Mouse (Mus musculus) liver, embryonic 11.5 days (tissue): Measurements from ENCODE around the gene Tvp23b. TPM values are rescaled to one million over a fixed set of nuclear protein-coding genes. Genes with fewer than 3 reads are reported as not detected.

ENCODE experiments used
- ATAC-seq: fragments of 200-750 bp; cut with Nextera tagmentation; replicated peaks from 2 replicates; pipeline ENCODE4 v1.8.0; 2017; ENCODE audit warnings: moderate number of reproducible peaks, mild to moderate bottlenecking, moderate TSS enrichment, moderate library complexity; ENCODE audit not compliant: low FRiP score
- DNase-seq: peaks from one replicate; pipeline ENCODE4 v3.0.0-alpha.2; 2017; ENCODE audit warnings: low spot score
- H3K27ac ChIP-seq: fragments of 300-500 bp; sonication (generic); 2 replicates; pipeline ENCODE4 v1.5.1; 2014; ENCODE audit warnings: mild to moderate bottlenecking, low read depth, low read length, control low read depth
- H3K27me3 ChIP-seq: fragments of 300-500 bp; sonication (generic); replicated peaks from 2 replicates; pipeline ENCODE4 v1.6.1; 2014; ENCODE audit warnings: low read length, mixed read lengths; ENCODE audit not compliant: control insufficient read depth, insufficient read depth
- H3K36me3 ChIP-seq: fragments of 300-500 bp; sonication (generic); 2 replicates; pipeline ENCODE4 v1.6.1; 2014; ENCODE audit warnings: mild to moderate bottlenecking, low read length, moderate library complexity, mixed read lengths; ENCODE audit not compliant: control insufficient read depth, insufficient read depth
- H3K4me1 ChIP-seq: fragments of 300-500 bp; sonication (generic); replicated peaks from 2 replicates; pipeline ENCODE4 v1.6.1; 2014; ENCODE audit warnings: low read length, mixed read lengths; ENCODE audit not compliant: control insufficient read depth, insufficient read depth
- H3K4me2 ChIP-seq: fragments of 300-500 bp; sonication (generic); 2 replicates; pipeline ENCODE4 v1.6.1; 2014; ENCODE audit warnings: mild to moderate bottlenecking, control low read depth, moderate library complexity
- H3K4me3 ChIP-seq: fragments of 300-500 bp; sonication (generic); 2 replicates; pipeline ENCODE4 v1.5.1; 2014; ENCODE audit warnings: low read depth, low read length, control low read depth
- H3K9ac ChIP-seq: fragments of 300-500 bp; sonication (generic); 2 replicates; pipeline ENCODE4 v1.6.1; 2014; ENCODE audit warnings: low read depth, low read length, control low read depth
- H3K9me3 ChIP-seq: fragments of 300-500 bp; sonication (generic); 2 replicates; pipeline ENCODE4 v1.6.1; 2016; ENCODE audit warnings: low read length, inconsistent platforms, mixed read lengths; ENCODE audit not compliant: control insufficient read depth
- WGBS: fragments of 180-500 bp; shearing (Covaris S2); extraction: QIAGEN DNeasy Blood & Tissue Kit; methylation state at CpG from one replicate; pipeline ENCODE4 v1.1.7; 2014; 5-methylcytosine and 5-hydroxymethylcytosine counted together
- polyA plus RNA-seq: library from polyadenylated mRNA; unstranded; fragments of >200 nt; fragmentation: Nextera tagmentation; extraction: Ambion mirVana; gene quantifications from 2 replicates; pipeline ENCODE4 v1.2.1, GENCODE M21; 2014

The Tvp23b gene
- polyA plus RNA-seq, 1 experiment from 2014 or later: 49.1 TPM

DNA sequence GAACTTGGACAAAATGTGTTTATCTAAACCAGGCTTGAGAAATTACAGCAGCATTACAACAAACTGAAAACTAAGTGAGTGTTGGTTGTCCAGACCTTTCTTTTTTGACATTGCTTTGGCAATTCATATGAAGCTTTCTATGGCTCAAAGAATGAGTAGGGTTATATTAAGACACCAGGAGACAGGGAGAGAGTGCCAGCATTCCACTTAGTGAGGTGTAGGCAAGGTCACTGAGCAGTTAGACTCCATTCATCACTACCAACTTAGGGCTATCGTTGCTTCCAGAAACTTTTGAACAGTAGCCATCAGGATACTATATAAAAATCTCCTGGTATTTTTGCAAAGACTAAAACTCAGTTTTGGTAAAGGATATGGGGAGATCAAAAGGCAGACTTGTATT, 1.9 kb upstream of the Tvp23b start:
- H3K36me3 ChIP-seq: no peaks in the 10 kb centered on the region
- H3K9ac ChIP-seq: no peak overlapping the region
- ATAC-seq: no peak
- WGBS: 79% methylated on average over 1 of the region's 1 CpGs
- H3K4me2 ChIP-seq: no peak overlapping the region
- no peaks in the 10 kb centered on the region for H3K9me3 ChIP-seq
- H3K4me1 ChIP-seq: peaks cover 3% of the 10 kb centered on the region
- no peak overlapping the region for H3K4me3 ChIP-seq
- no peaks in the 10 kb centered on the region for H3K27me3 ChIP-seq
- no peak overlapping the region for H3K27ac ChIP-seq
- no peak for DNase-seq

DNA sequence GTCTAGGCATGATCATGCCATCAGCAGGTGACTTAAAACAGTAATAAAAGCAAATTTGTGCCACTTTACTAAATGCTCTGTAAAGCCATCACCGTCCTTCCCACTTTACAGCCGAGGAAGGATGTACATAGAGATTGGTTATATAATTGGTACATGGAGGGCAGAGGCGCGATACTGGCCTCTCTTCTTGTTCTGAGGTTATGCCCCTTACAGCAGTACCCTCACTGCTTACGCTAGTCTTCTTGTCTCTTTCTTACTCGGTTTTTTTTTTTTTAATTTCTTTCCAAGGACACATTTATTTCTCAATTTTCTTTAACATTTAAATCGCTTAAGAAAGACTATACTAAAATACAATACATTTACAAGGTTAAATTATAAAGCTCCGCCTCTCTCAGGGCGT, 527 bp upstream of the Tvp23b start:
- no peaks in the 10 kb centered on the region for H3K27me3 ChIP-seq
- H3K9me3 ChIP-seq: no peaks in the 10 kb centered on the region
- peak overlapping the region; percentile 35; the same call in 1 of the 2 replicates for H3K9ac ChIP-seq
- H3K36me3 ChIP-seq: no peaks in the 10 kb centered on the region
- H3K4me1 ChIP-seq: peaks cover 6% of the 10 kb centered on the region
- no peak for ATAC-seq
- peak overlapping the region; percentile 49 for H3K4me2 ChIP-seq
- peak overlapping the region; percentile 69 for H3K4me3 ChIP-seq
- no peak for DNase-seq
- H3K27ac ChIP-seq: no peak overlapping the region
- 29% methylated on average over 9 of the region's 9 CpGs for WGBS

DNA sequence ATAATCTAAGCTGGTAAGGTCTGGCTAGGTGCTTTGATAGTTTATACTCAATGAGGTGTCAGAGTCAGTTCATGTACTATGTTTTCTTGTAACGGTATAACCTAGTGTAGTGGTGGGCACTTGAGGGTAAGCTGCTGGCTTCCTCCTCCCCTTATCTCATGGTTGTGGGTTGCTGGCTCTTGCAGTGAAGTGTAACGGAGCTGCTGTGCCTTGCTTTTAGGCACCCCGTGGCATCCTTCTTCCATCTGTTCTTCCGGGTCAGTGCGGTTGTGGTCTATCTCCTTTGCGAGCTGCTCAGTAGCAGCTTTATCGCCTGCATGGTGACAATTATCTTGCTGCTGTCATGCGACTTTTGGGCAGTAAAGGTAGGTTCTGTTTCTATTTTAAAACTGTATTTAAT, 4.2 kb downstream of the Tvp23b start:
- Histone ChIP-seq H3K4me2 (peak overlapping the region; percentile 31), H3K4me1 (peaks cover 6% of the 10 kb centered on the region), H3K4me3 (no peak overlapping the region), H3K9me3 (no peaks in the 10 kb centered on the region), H3K27ac (no peak overlapping the region), H3K36me3 (peaks cover 11% of the 10 kb centered on the region), H3K27me3 (no peaks in the 10 kb centered on the region), H3K9ac (no peak overlapping the region)
- WGBS: 57% methylated on average over 8 of the region's 8 CpGs
- DNase-seq (no peak), ATAC-seq (no peak)

GRCm38 (mm10) chr11:62885323-62885722, 6.1 kb downstream of the Tvp23b start:
- Histone ChIP-seq H3K27ac (no peak overlapping the region), H3K9ac (no peak overlapping the region), H3K36me3 (peaks cover 11% of the 10 kb centered on the region), H3K9me3 (no peaks in the 10 kb centered on the region), H3K4me2 (no peak overlapping the region), H3K27me3 (no peaks in the 10 kb centered on the region), H3K4me3 (no peak overlapping the region), H3K4me1 (peaks cover 8% of the 10 kb centered on the region)
- WGBS: 75% methylated on average over 5 of the region's 5 CpGs
- ATAC-seq (no peak), DNase-seq (no peak)

DNA sequence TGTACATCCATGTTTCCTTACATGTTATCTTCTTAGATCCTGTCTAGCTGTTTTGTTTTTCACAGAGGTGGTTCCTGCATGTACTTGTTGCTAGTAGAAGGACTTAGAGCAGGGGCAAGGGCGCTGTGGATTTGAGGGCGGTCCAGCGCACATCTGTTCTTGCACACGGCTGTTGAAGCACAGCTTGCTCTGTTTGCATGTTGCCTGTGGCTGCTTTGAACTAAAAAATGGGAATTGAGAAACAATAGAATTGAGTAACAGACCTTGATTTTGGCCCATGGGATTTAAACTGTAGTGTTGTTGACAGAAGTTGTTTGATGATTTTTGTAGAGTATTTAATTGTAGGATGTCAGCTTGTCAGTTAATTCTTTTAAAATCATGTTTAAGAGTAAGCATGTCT, 11.5 kb downstream of the Tvp23b start:
- peaks cover 10% of the 10 kb centered on the region for H3K36me3 ChIP-seq
- no peaks in the 10 kb centered on the region for H3K9me3 ChIP-seq
- WGBS: 89% methylated on average over 4 of the region's 4 CpGs
- H3K4me2 ChIP-seq: no peak overlapping the region
- no peak overlapping the region for H3K4me3 ChIP-seq
- DNase-seq (no peak), ATAC-seq (no peak)
- H3K4me1 ChIP-seq: peaks cover 5% of the 10 kb centered on the region
- H3K9ac ChIP-seq: no peak overlapping the region
- H3K27ac ChIP-seq: no peak overlapping the region
- H3K27me3 ChIP-seq: no peaks in the 10 kb centered on the region

- peaks cover 8% of the 10 kb centered on the region for H3K36me3 ChIP-seq
- H3K27ac ChIP-seq: no peak overlapping the region
- no peaks in the 10 kb centered on the region for H3K9me3 ChIP-seq
- ATAC-seq (no peak), DNase-seq (no peak)
- WGBS: 90% methylated on average over 11 of the region's 11 CpGs
- H3K4me2 ChIP-seq: no peak overlapping the region
- H3K4me1 ChIP-seq: peaks cover 5% of the 10 kb centered on the region
- H3K27me3 ChIP-seq: no peaks in the 10 kb centered on the region
- no peak overlapping the region for H3K9ac ChIP-seq
- H3K4me3 ChIP-seq: no peak overlapping the region
Measured at GRCm38 (mm10) chr11:62891763-62892162, 12.5 kb downstream of the Tvp23b start.

GRCm38 (mm10) chr11:62901699-62902323, 22.6 kb downstream of the Tvp23b start:
- Histone ChIP-seq H3K36me3 (no peaks in the 10 kb centered on the region), H3K27me3 (no peaks in the 10 kb centered on the region), H3K4me1 (no peaks in the 10 kb centered on the region), H3K9ac (no peak overlapping the region), H3K4me2 (no peak overlapping the region), H3K27ac (no peak overlapping the region), H3K4me3 (no peak overlapping the region), H3K9me3 (no peaks in the 10 kb centered on the region)
- WGBS: 28% methylated on average over 12 of the region's 12 CpGs
- ATAC-seq (peak; percentile 49; the same call in 1 of the 2 replicates), DNase-seq (no peak)

GRCm38 (mm10) chr11:62903871-62904495, 24.7 kb downstream of the Tvp23b start:
- H3K4me1 ChIP-seq: no peaks in the 10 kb centered on the region
- H3K27me3 ChIP-seq: no peaks in the 10 kb centered on the region
- no peaks in the 10 kb centered on the region for H3K9me3 ChIP-seq
- no peak overlapping the region for H3K9ac ChIP-seq
- no peaks in the 10 kb centered on the region for H3K36me3 ChIP-seq
- H3K4me3 ChIP-seq: no peak overlapping the region
- DNase-seq (no peak), ATAC-seq (no peak)
- no peak overlapping the region for H3K27ac ChIP-seq
- H3K4me2 ChIP-seq: no peak overlapping the region
- WGBS: 81% methylated on average over 6 of the region's 6 CpGs

- Histone ChIP-seq H3K9ac (no peak overlapping the region), H3K4me3 (no peak overlapping the region), H3K36me3 (no peaks in the 10 kb centered on the region), H3K4me2 (no peak overlapping the region), H3K4me1 (no peaks in the 10 kb centered on the region), H3K27ac (no peak overlapping the region), H3K27me3 (no peaks in the 10 kb centered on the region), H3K9me3 (no peaks in the 10 kb centered on the region)
- DNase-seq: no peak
- ATAC-seq: no peak
- WGBS: 53% methylated on average over 3 of the region's 3 CpGs
Measured at GRCm38 (mm10) chr11:62909720-62910306, 30.6 kb downstream of the Tvp23b start.
